Mouse (Mus musculus) liver, embryonic 14.5 days (tissue): ENCODE data around the gene Aldh3b1.

Experiments used
- CTCF ChIP-seq: IDR thresholded peaks from 2 replicates; pipeline ENCODE4 v1.5.1; 2016; ENCODE audit warnings: antibody characterized with exemption, low read depth, control low read depth
- EP300 ChIP-seq: IDR thresholded peaks from 2 replicates; pipeline ENCODE4 v1.6.1; 2016; ENCODE audit warnings: antibody characterized with exemption, low read depth

DNA sequence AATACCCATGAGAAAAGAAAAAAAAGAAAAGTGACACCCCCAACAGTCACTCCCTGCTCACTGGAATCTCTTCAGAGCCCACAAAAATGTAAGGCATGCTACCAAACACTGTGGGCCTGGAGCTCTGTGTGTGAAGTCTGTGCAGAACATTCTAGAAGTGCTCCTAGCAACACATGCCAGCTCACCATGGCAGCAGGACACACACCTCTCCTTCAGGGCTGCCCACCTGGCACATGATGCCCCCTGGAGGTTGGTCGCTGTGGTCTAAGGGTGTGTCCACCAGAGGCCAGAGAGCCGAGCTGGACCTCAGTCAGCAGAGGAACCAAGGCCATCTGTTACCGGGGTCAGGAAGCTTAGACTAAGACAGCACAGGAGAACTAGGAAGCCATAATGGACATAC is 3.3 kb downstream of the Aldh3b1 start:
- TF ChIP-seq EP300 (no peak), CTCF (peak; percentile 37; the same call in 1 of the 2 replicates)
